Mouse (Mus musculus) embryonic facial prominence, embryonic 11.5 days (tissue): ENCODE results near the gene P4ha2. TPM values are rescaled to one million over a fixed set of nuclear protein-coding genes. Genes with fewer than 3 reads are reported as not detected.
A peak's percentile ranks its signal among the peaks of the same experiment; 100 is the strongest.
"Not testable (repeated sequence)": the region's sequence is repeated elsewhere in the genome, so short reads cannot be mapped to it uniquely, and the experiment has no call there.

Experiments used
- ATAC-seq: fragments of 200-750 bp; cut with Nextera tagmentation; replicated peaks from 2 replicates; pipeline ENCODE4 v1.8.0; 2017; ENCODE audit warnings: low read depth; ENCODE audit not compliant: insufficient number of reproducible peaks, low FRiP score, low TSS enrichment
- DNase-seq: peaks from one replicate; pipeline ENCODE4 v3.0.0-alpha.2; 2015; ENCODE audit warnings: low spot score
- H3K27ac ChIP-seq: fragments of 300-500 bp; sonication (generic); replicated peaks from 2 replicates; pipeline ENCODE4 v1.5.1; 2014; ENCODE audit warnings: mild to moderate bottlenecking, low read depth, low read length, control low read depth
- H3K27me3 ChIP-seq: fragments of 300-500 bp; sonication (generic); 2 replicates; pipeline ENCODE4 v1.6.1; 2014; ENCODE audit warnings: mild to moderate bottlenecking, low read length, moderate library complexity, mixed read lengths; ENCODE audit not compliant: control insufficient read depth, insufficient read depth
- H3K36me3 ChIP-seq: fragments of 300-500 bp; sonication (generic); replicated peaks from 2 replicates; pipeline ENCODE4 v1.6.1; 2014; ENCODE audit warnings: low read depth, mild to moderate bottlenecking, low read length, moderate library complexity, mixed read lengths; ENCODE audit not compliant: control insufficient read depth, insufficient read depth
- H3K4me1 ChIP-seq: fragments of 300-500 bp; sonication (generic); 2 replicates; pipeline ENCODE4 v1.6.1; 2014; ENCODE audit warnings: low read length, mixed read lengths; ENCODE audit not compliant: control insufficient read depth, insufficient read depth
- H3K4me2 ChIP-seq: fragments of 300-500 bp; sonication (generic); 2 replicates; pipeline ENCODE4 v1.6.1; 2014; ENCODE audit warnings: low read depth, mild to moderate bottlenecking, control low read depth, low read length, moderate library complexity
- H3K4me3 ChIP-seq: fragments of 300-500 bp; sonication (generic); 2 replicates; pipeline ENCODE4 v1.5.1; 2014; ENCODE audit warnings: low read depth, low read length, control low read depth
- H3K9ac ChIP-seq: fragments of 300-500 bp; sonication (generic); replicated peaks from 2 replicates; pipeline ENCODE4 v1.6.1; 2014; ENCODE audit warnings: mild to moderate bottlenecking, control low read depth, low read length
- H3K9me3 ChIP-seq: fragments of 300-500 bp; sonication (generic); replicated peaks from 2 replicates; pipeline ENCODE4 v1.6.1; 2016; ENCODE audit warnings: mild to moderate bottlenecking, low read length, inconsistent platforms, mixed read lengths; ENCODE audit not compliant: control insufficient read depth
- WGBS: fragments of 180-500 bp; shearing (Covaris S2); extraction: QIAGEN DNeasy Blood & Tissue Kit; methylation state at CpG from one replicate; pipeline ENCODE4 v1.1.7; 2014; 5-methylcytosine and 5-hydroxymethylcytosine counted together
- polyA plus RNA-seq: library from polyadenylated mRNA; unstranded; fragments of >200 nt; fragmentation: Nextera tagmentation; extraction: Ambion mirVana; gene quantifications from 2 replicates; pipeline ENCODE4 v1.2.1, GENCODE M21; 2014

Gene P4ha2
- polyA plus RNA-seq, 1 experiment from 2014 or later: 42.8 TPM

DNA sequence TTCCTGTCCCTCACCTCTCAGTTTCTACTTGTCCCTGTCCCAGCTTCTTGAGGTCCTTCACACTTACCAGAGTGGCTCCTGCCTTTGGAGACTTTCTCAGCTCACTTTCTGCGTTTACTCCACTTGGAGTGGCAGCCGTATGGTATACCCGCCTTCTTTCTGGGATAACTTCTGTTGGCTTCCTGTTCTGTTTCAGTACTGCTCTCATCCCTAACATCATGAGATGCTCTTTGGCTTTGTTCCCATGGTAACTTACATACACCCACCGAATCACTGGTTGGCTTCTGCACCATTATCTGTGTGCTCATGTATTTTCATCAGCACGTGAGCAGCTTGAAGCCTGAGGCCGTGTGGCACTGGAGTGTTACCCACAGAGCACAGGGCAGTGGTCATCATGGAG lies 30.8 kb downstream of the P4ha2 start:
- no peak for DNase-seq
- no peak overlapping the region for H3K27ac ChIP-seq

DNA sequence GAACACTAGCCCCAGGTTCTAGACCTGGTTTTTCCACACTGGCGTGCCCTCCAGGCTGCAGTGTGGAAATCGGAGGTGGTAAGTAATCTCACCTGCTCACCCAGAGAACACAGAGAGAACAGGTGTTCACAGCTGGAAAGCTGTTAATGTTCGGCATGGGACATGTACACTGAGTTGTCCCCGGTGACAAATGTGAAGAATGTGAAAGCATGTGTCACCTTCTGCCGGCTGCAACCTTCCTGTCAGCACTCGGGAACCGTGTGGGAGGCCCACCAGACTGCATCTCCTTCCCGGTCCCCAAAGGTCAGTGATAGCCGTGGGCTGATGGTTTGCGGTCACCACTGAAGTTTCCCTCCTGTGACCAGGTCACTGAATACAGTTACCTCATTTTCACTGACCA lies 32.4 kb downstream of the P4ha2 start:
- DNase-seq: no peak
- Histone ChIP-seq H3K36me3 (no peaks in the 10 kb centered on the region), H3K4me2 (no peak overlapping the region), H3K4me1 (no peaks in the 10 kb centered on the region), H3K9ac (no peak overlapping the region), H3K27ac (no peak overlapping the region), H3K27me3 (no peaks in the 10 kb centered on the region), H3K4me3 (no peak overlapping the region), H3K9me3 (no peaks in the 10 kb centered on the region)
- WGBS: 86% methylated on average over 10 of the region's 10 CpGs
- no peak for ATAC-seq

More for the DNA sequence above, 30.8 kb downstream of the P4ha2 start:
- H3K4me2 ChIP-seq: no peak overlapping the region
- H3K9me3 ChIP-seq: no peaks in the 10 kb centered on the region
- no peaks in the 10 kb centered on the region for H3K27me3 ChIP-seq
- no peak overlapping the region for H3K4me3 ChIP-seq
- no peak overlapping the region for H3K9ac ChIP-seq
- H3K36me3 ChIP-seq: no peaks in the 10 kb centered on the region; the same call in 1 of the 2 replicates
- ATAC-seq: no peak
- 88% methylated on average over 6 of the region's 6 CpGs for WGBS
- H3K4me1 ChIP-seq: no peaks in the 10 kb centered on the region

DNA sequence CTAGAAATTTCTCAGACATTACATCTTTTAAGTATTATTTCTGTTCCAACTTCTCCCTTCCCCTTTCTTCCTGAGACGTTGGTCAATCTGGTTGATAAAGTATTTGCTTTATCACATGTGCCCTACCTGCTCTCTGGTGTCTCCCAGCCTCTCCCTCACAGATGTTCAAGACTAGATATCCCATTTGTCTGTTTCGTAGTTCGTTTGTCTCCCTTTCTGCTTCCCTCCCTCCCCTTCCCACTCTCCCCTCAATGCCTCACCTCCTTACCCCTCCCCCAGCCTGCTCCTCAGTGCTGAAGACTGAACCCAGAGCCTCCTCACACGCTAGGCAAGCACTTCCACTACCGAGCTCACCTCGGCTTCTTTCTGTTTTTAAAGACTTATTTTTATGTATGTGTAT lies 35.0 kb downstream of the P4ha2 start:
- H3K4me1 ChIP-seq: no peaks in the 10 kb centered on the region
- no peaks in the 10 kb centered on the region for H3K9me3 ChIP-seq
- ATAC-seq: no peak
- H3K27ac ChIP-seq: no peak overlapping the region
- 75% methylated on average over 6 of the region's 6 CpGs for WGBS
- no peaks in the 10 kb centered on the region for H3K27me3 ChIP-seq
- no peak overlapping the region for H3K4me2 ChIP-seq
- no peaks in the 10 kb centered on the region for H3K36me3 ChIP-seq
- H3K9ac ChIP-seq: no peak overlapping the region
- H3K4me3 ChIP-seq: no peak overlapping the region
- no peak for DNase-seq

DNA sequence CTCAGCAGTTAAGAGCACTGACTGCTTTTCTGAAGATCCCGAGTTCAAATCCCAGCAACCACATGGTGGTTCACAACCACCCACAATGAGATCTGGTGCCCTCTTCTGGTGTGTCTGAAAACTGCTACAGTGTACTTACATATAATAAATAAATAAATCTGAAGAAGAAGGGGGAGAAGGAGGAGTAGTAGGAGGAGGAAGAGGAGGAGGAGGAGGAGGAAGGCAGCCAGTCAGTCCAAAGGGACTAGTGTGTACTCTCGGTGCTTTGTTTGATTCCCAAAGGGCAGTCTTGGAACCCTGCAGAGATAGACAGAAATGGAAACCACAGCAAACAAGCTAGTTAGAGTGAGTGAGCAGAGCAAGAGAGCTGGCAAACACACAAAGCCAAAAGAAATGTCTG lies 40.3 kb downstream of the P4ha2 start:
- not testable (repeated sequence) for H3K9me3 ChIP-seq, H3K4me3 ChIP-seq, H3K4me2 ChIP-seq, H3K27ac ChIP-seq, H3K9ac ChIP-seq, ATAC-seq, DNase-seq, H3K36me3 ChIP-seq, H3K4me1 ChIP-seq, H3K27me3 ChIP-seq
- WGBS: 42% methylated on average over 2 of the region's 2 CpGs

DNA sequence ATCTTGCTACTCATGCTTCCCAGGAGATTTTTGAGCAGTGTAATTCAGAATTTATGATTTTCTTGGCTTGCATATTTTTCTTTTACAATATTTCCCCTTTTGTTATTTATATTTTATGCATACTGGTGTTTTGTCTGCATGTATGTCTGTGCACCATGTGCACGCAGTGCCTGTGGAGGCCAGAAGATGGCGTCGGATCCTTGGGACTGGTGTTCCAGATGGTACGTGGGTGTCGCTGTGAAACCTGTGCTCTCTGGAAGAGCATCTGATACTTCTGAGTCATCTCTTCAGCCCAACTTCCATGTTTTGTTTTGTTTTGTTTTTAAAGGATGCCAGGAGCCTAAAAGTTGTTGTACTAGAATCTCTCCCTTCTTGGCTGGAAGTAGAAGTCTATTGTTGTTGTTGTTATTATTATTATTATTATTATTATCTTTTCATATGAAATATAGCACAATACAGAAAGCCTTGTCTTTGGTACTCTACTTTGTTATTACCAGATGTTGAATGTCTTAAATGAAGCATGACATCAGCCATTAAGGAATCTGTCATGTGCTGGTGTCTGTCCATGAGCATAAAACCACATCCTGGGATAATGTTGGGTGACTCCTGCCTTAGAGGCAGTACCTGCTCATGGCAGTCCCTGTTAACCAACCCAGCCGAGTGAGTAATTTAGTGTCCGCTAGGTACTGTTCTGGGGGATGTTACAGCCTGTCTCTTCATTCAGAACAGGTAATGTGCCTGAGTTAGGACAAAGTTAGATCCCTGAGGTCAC lies 41.5 kb downstream of the P4ha2 start:
- Histone ChIP-seq H3K36me3 (no peaks in the 10 kb centered on the region), H3K27me3 (no peaks in the 10 kb centered on the region), H3K9ac (no peak overlapping the region)

DNA sequence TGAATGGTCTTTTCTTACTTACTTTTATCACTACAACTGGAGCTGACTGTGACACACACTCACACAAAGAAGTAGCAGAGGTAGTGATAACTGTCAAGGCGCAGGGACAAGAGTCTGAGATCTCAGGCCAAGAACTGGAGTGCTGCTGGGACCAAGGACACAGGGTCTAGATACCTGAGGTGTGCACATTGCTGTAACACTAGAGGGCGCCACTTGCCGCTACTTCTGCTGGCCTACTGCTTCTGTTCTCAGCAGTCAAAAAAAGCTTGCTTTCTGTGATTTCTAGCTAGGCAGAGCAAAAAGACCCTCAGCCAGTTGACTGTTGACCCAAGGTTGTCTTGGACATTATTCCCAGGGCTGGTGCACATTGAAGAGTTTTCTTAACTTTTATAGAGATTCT lies 45.0 kb downstream of the P4ha2 start:
- no peak overlapping the region for H3K9ac ChIP-seq
- no peak overlapping the region for H3K27ac ChIP-seq
- 25% methylated on average over 3 of the region's 3 CpGs for WGBS
- peak; percentile 74 for DNase-seq
- no peak overlapping the region for H3K4me3 ChIP-seq
- H3K36me3 ChIP-seq: no peaks in the 10 kb centered on the region
- no peaks in the 10 kb centered on the region for H3K9me3 ChIP-seq
- no peaks in the 10 kb centered on the region for H3K27me3 ChIP-seq
- no peak overlapping the region for H3K4me2 ChIP-seq
- no peaks in the 10 kb centered on the region for H3K4me1 ChIP-seq
- ATAC-seq: no peak

More for the DNA sequence above, 41.5 kb downstream of the P4ha2 start:
- Histone ChIP-seq H3K27ac (no peak overlapping the region), H3K9me3 (no peaks in the 10 kb centered on the region), H3K4me1 (no peaks in the 10 kb centered on the region), H3K4me2 (no peak overlapping the region), H3K4me3 (no peak overlapping the region)
- no peak for ATAC-seq
- no peak for DNase-seq
- WGBS: 86% methylated on average over 7 of the region's 7 CpGs

DNA sequence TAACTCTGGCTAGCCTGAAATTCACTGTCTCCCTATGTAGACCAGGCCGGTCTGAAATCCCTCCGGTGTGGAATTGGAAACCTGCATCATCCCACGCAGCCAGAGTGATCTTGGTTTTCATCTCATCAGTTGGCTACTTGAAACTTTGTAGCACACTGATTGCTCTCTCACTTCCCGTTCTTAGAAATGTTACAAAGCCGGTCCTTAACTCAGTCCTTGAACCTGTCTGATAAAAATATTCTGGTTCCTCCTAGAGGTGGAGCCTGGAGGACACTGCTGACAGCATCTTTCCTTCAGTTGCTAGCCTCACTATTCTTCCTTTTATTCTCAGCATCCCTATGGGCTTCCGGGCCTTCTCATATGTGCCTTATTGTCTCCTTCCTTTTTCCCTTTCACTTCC lies 46.1 kb downstream of the P4ha2 start:
- Histone ChIP-seq H3K36me3 (no peaks in the 10 kb centered on the region), H3K9me3 (no peaks in the 10 kb centered on the region), H3K9ac (no peak overlapping the region), H3K27ac (no peak overlapping the region), H3K4me1 (no peaks in the 10 kb centered on the region), H3K4me3 (no peak overlapping the region), H3K27me3 (no peaks in the 10 kb centered on the region), H3K4me2 (no peak overlapping the region)
- no peak for DNase-seq
- WGBS: 89% methylated on average over 6 of the region's 6 CpGs
- ATAC-seq: no peak

DNA sequence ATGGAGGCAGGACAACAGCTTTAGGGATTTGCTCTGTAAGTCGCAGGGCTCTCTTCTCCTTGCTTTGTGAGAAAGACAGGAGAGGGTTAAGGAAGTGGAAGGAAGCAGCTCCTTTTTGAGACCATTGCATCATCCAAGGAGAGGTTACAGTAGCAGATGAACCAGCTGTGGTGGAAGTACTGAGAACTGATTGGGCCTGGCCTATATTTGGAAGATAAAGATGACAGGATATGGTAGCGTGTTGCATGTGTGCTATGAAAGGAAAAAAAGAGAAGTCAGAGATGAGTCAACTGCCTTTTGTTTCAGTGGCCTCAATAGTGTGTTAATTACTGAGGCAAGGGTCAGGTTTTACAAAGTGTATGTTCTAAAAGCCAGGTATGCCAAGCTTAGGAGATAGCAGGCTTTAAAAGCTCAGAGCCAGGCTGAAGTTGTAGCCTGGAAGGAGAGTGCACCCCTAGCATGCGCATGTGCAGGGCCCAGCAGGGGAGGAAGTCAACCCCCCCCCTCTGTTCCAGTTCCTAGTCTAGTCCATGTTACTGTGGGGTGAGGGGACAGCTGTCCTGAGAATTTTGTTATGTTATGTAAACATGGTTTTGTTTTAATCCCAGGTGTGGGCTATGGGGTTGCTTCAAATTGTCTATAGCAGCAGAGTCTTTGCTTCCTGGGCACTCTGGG lies 50.0 kb downstream of the P4ha2 start:
- Histone ChIP-seq H3K4me2 (no peak overlapping the region), H3K9ac (no peak overlapping the region), H3K27me3 (no peaks in the 10 kb centered on the region), H3K36me3 (no peaks in the 10 kb centered on the region), H3K4me3 (no peak overlapping the region), H3K4me1 (no peaks in the 10 kb centered on the region), H3K27ac (no peak overlapping the region), H3K9me3 (no peaks in the 10 kb centered on the region)
- ATAC-seq: no peak
- 85% methylated on average over 3 of the region's 3 CpGs for WGBS
- no peak for DNase-seq
